Mouse (Mus musculus): ENCODE measurements at regions not wholly inside any gene's neighbourhood (a gene's known extent, or its start where the extent isn't known, plus 50 kb on each side); places are given as distances from the start of the nearest gene placed in this dataset.

DNA sequence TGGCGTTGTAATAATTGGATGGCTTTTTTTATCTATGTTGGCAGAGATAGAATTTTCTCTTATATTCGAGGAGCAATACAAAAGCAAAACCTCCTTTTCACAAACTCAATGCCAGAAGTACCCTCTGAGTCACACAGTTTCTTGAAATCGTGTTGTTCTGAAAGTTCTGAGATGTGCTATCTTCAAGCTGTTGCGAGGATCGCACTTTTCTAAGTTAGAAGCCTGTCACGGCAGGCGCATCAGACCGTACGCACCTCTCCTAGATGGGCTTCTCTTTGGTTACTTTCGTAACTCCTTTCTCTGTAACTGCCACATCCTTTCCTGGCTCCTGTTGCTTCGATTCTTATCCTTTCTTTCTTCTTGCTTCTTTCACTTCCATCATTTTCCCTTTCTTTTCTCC lies 271.2 kb upstream of the Arrdc3 start:
- Histone ChIP-seq H3K4me1 (ENCODE audit: control insufficient read depth, insufficient read depth, low read depth, low read length) (no peaks in the 10 kb centered on the region), H3K36me3 (ENCODE audit: control insufficient read depth, insufficient read depth, low read length) (no peaks in the 10 kb centered on the region), H3K4me3 (ENCODE audit: low read length) (no peak overlapping the region), H3K9ac (ENCODE audit: low read depth, low read length) (no peak overlapping the region), H3K27me3 (replicated peaks; ENCODE audit: control insufficient read depth, insufficient read depth, low read length) (no peaks in the 10 kb centered on the region), H3K4me2 (ENCODE audit: low read length) (no peak overlapping the region), H3K27ac (ENCODE audit: low read depth, low read length) (no peak overlapping the region), H3K9me3 (ENCODE audit: control insufficient read depth, low read length) (no peaks in the 10 kb centered on the region)
- ATAC-seq: no peak
- 87% methylated on average over 11 of the region's 11 CpGs for WGBS

DNA sequence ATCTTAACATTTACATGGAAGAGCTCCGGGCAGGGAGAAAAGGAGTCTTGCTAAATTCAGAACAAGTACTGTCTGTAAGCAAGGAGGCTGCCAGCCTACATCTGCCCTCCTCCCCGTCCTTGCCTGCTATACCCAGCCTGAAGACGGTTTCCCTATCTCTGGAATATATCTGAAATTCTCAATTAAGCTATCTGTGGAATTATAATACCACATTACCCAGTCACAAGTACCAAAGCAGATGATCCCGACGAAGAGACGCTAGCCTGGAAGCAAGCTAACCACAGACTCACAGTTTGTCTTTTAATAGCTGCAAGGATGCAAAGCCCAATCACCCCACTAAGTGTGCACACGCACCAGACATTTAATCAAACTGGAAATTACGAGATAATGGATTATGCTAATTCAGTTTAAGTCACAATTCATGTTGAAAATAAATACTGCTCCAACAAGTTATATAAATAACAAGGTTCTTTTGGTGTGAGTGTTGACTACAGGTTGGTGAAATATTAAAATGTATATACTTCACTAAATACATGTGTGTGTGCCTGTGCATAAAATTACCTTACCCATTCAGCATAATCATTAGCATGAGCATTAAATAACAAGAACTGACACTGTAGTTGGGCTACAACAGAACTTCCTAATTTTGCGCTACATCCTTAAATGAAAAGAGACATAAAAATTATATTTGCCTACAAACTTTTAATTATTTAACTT lies 269.9 kb upstream of the Arrdc3 start:
- ATAC-seq: peak; percentile 67; the same call in 1 of the 2 replicates
- Histone ChIP-seq H3K4me2 (ENCODE audit: low read length) (peak overlapping the region; percentile 31), H3K27ac (ENCODE audit: low read depth, low read length) (no peak overlapping the region), H3K27me3 (replicated peaks; ENCODE audit: control insufficient read depth, insufficient read depth, low read length) (no peaks in the 10 kb centered on the region), H3K9ac (ENCODE audit: low read depth, low read length) (no peak overlapping the region), H3K36me3 (ENCODE audit: control insufficient read depth, insufficient read depth, low read length) (no peaks in the 10 kb centered on the region), H3K4me1 (ENCODE audit: control insufficient read depth, insufficient read depth, low read depth, low read length) (no peaks in the 10 kb centered on the region), H3K9me3 (ENCODE audit: control insufficient read depth, low read length) (no peaks in the 10 kb centered on the region), H3K4me3 (ENCODE audit: low read length) (no peak overlapping the region)
- 51% methylated on average over 9 of the region's 9 CpGs for WGBS

DNA sequence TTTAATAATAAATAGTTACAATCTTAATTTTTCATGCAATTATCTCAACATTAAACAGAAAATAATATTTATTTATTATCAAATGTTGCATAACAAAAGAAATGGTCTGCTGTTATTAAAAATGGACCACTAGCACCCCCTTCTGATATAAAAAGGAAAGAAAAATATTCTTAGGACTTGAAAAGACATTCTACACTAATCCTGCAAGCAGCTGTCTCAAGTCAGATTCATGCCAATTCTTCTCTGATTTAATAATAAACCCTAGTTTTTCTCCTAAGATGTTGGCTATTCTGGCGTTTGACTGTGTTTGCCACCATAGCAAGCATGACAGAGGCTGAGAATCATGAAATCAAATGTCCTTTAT lies 269.3 kb upstream of the Arrdc3 start:
- Histone ChIP-seq H3K4me1 (ENCODE audit: control insufficient read depth, insufficient read depth, low read depth, low read length) (no peaks in the 10 kb centered on the region), H3K36me3 (ENCODE audit: control insufficient read depth, insufficient read depth, low read length) (no peaks in the 10 kb centered on the region), H3K4me3 (ENCODE audit: low read length) (no peak overlapping the region), H3K27me3 (replicated peaks; ENCODE audit: control insufficient read depth, insufficient read depth, low read length) (no peaks in the 10 kb centered on the region), H3K4me2 (ENCODE audit: low read length) (no peak overlapping the region), H3K27ac (ENCODE audit: low read depth, low read length) (no peak overlapping the region), H3K9ac (ENCODE audit: low read depth, low read length) (no peak overlapping the region), H3K9me3 (ENCODE audit: control insufficient read depth, low read length) (no peaks in the 10 kb centered on the region)
- ATAC-seq: no peak
- 45% methylated on average over 1 of the region's 1 CpGs for WGBS

DNA sequence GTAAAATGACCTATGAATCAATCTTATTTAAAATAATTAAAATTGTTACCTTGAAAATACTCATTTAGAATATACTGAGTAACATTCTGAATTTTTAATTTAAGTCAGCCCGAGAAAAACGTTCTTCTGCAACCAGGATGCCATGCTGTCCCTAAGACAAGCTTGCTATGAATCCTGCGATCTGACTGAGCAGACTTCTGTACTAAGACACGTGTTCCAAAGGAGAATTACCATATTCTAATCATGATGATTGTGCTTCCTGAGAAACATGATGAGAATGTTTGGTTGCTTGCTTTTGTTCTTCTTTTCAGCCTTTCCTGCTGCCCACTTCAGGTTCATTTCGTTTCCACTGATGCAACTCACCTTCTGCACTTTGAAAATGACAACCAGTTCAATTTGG lies 268.2 kb upstream of the Arrdc3 start:
- H3K9me3 ChIP-seq (ENCODE audit: control insufficient read depth, low read length): no peaks in the 10 kb centered on the region
- H3K4me3 ChIP-seq (ENCODE audit: low read length): no peak overlapping the region
- no peak overlapping the region for H3K27ac ChIP-seq (ENCODE audit: low read depth, low read length)
- no peaks in the 10 kb centered on the region for H3K4me1 ChIP-seq (ENCODE audit: control insufficient read depth, insufficient read depth, low read depth, low read length)
- ATAC-seq: no peak; the same call in 1 of the 2 replicates
- no peaks in the 10 kb centered on the region for H3K27me3 ChIP-seq (replicated peaks; ENCODE audit: control insufficient read depth, insufficient read depth, low read length)
- H3K36me3 ChIP-seq (ENCODE audit: control insufficient read depth, insufficient read depth, low read length): no peaks in the 10 kb centered on the region
- 51% methylated on average over 5 of the region's 5 CpGs for whole genome bisulfite sequencing
- no peak overlapping the region for H3K4me2 ChIP-seq (ENCODE audit: low read length)
- no peak overlapping the region for H3K9ac ChIP-seq (ENCODE audit: low read depth, low read length)

DNA sequence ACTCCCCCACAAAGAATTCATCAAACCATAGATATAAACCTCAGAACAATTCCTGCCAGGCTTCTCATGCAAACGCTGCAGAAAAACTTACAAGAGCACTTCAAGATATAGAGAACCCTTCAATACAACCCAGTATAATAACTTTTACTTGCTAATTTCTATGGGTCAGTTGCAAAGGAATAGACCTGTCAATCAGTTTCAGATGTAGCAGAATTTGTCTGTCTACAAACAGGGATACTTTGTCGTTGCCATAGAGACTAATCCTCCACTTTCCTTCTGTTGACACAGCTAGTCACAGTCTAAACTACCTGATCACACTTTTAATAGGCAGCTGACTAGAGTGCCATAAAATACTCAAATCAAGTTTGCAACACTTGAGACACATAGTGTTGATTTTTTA lies 260.2 kb upstream of the Arrdc3 start:
- WGBS: 11% methylated on average over 2 of the region's 2 CpGs
- H3K27me3 ChIP-seq (replicated peaks; ENCODE audit: control insufficient read depth, insufficient read depth, low read length): no peaks in the 10 kb centered on the region
- ATAC-seq: peak; percentile 65
- no peaks in the 10 kb centered on the region for H3K36me3 ChIP-seq (ENCODE audit: control insufficient read depth, insufficient read depth, low read length)
- H3K9me3 ChIP-seq (ENCODE audit: control insufficient read depth, low read length): no peaks in the 10 kb centered on the region
- no peak overlapping the region for H3K4me2 ChIP-seq (ENCODE audit: low read length)
- H3K27ac ChIP-seq (ENCODE audit: low read depth, low read length): no peak overlapping the region
- H3K4me3 ChIP-seq (ENCODE audit: low read length): no peak overlapping the region
- no peaks in the 10 kb centered on the region for H3K4me1 ChIP-seq (ENCODE audit: control insufficient read depth, insufficient read depth, low read depth, low read length)
- no peak overlapping the region for H3K9ac ChIP-seq (ENCODE audit: low read depth, low read length)

DNA sequence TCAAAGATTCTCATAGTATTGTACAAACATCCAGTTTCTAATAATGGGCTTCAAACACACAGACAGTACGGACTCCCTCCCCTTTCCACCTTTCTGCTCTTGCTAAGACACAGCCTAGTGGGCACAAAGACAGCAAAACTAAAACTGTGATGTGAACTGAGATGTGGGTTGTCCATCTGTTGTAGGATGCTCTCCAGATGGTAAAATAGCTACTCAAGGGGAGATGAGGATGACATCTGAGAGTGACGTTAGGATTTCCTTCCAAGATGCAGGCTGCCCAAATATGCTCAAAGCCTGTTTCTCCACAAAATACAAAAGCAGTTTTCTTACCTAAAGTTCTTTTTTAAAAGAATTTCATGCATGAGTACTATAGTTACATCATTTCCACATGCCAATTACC lies 241.8 kb upstream of the Arrdc3 start:
- Histone ChIP-seq H3K27ac (ENCODE audit: low read depth, low read length) (no peak overlapping the region), H3K9ac (ENCODE audit: low read depth, low read length) (no peak overlapping the region), H3K4me2 (ENCODE audit: low read length) (no peak overlapping the region), H3K36me3 (ENCODE audit: control insufficient read depth, insufficient read depth, low read length) (no peaks in the 10 kb centered on the region), H3K4me1 (ENCODE audit: control insufficient read depth, insufficient read depth, low read depth, low read length) (no peaks in the 10 kb centered on the region), H3K4me3 (ENCODE audit: low read length) (no peak overlapping the region), H3K9me3 (ENCODE audit: control insufficient read depth, low read length) (no peaks in the 10 kb centered on the region), H3K27me3 (replicated peaks; ENCODE audit: control insufficient read depth, insufficient read depth, low read length) (no peaks in the 10 kb centered on the region)
- ATAC-seq: no peak
- WGBS: 68% methylated on average over 2 of the region's 2 CpGs

DNA sequence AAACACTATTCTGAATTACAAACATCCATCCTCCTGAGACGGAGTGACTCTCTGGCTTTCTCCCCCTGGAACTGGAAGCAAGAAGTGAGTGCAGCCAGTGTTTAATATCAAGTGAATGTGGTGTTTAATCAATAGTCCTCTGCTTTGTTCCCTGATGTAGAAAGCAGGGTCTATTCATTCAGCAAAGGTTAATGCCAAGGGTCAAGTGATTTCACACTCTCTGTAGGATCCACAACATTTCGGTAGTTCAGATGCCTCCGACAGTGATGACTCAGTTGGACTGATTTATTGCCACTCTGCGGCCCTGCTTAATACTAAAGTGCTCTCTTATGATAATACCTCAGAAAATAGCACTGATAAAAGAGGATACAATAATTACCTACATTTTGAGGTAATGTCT lies 235.6 kb upstream of the Arrdc3 start:
- Histone ChIP-seq H3K9ac (ENCODE audit: low read depth, low read length) (no peak overlapping the region), H3K36me3 (ENCODE audit: control insufficient read depth, insufficient read depth, low read length) (no peaks in the 10 kb centered on the region), H3K27me3 (replicated peaks; ENCODE audit: control insufficient read depth, insufficient read depth, low read length) (no peaks in the 10 kb centered on the region), H3K9me3 (ENCODE audit: control insufficient read depth, low read length) (no peaks in the 10 kb centered on the region), H3K27ac (ENCODE audit: low read depth, low read length) (no peak overlapping the region), H3K4me2 (ENCODE audit: low read length) (no peak overlapping the region), H3K4me1 (ENCODE audit: control insufficient read depth, insufficient read depth, low read depth, low read length) (no peaks in the 10 kb centered on the region), H3K4me3 (ENCODE audit: low read length) (no peak overlapping the region)
- WGBS: 18% methylated on average over 4 of the region's 4 CpGs
- ATAC-seq: no peak

DNA sequence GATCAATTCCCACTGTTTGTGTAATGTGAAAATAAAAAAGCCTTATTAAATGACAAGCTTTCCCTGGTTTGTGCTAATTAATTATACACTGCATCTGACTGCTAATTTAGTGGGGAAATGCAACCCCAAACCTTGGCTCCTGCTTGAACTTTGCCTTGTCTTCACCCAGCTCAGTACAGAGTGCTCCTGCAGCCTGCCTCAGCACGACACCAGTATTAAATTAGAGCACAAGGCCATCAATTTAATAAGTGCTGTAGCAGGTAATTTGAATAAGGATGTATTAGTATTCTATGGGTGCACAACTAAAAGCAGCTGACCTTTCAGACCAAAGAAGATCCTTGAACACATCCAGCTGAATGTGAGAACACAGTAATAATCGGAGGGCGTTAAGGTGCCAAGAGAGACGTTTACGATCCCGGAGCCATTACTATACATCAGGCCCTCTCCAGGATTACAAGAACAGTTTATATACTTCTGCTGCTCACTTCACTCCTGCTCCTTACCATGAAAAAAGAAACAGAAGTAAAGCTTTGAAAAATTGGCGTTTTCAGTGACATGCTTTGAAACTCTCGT lies 230.1 kb upstream of the Arrdc3 start:
- H3K4me1 ChIP-seq (ENCODE audit: control insufficient read depth, insufficient read depth, low read depth, low read length): no peaks in the 10 kb centered on the region
- 56% methylated on average over 8 of the region's 8 CpGs for WGBS
- no peaks in the 10 kb centered on the region for H3K9me3 ChIP-seq (ENCODE audit: control insufficient read depth, low read length)
- H3K27me3 ChIP-seq (replicated peaks; ENCODE audit: control insufficient read depth, insufficient read depth, low read length): no peaks in the 10 kb centered on the region
- H3K27ac ChIP-seq (ENCODE audit: low read depth, low read length): no peak overlapping the region
- H3K4me2 ChIP-seq (ENCODE audit: low read length): no peak overlapping the region
- H3K4me3 ChIP-seq (ENCODE audit: low read length): no peak overlapping the region
- no peak overlapping the region for H3K9ac ChIP-seq (ENCODE audit: low read depth, low read length)
- peak; percentile 56; the same call in 1 of the 2 replicates for ATAC-seq
- no peaks in the 10 kb centered on the region for H3K36me3 ChIP-seq (ENCODE audit: control insufficient read depth, insufficient read depth, low read length)

DNA sequence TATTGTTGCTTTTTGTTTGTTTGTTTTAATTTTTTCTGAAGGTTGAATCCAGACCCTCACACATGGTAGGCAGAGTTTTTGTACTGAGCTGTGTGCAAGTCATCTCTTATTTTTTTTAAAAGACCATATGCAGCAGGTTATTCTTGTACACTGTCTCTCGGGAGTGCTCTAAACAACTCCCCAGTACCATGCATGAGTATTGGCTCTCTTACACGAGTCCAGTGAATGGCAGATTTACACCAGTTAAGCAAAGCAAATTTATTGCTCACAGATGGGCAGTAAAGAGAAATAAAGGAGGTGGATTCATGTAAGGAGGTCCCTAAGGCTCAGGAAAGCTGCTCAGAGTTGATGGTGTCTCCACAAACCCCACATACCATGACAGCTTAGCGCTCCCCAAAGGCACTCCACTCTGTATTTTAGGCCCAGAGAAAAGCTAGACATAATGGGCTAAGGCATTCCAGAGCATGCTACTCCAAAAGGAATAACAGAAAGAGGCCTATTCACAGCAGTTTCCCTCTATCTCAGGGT lies 216.9 kb upstream of the Arrdc3 start:
- Histone ChIP-seq H3K9ac (ENCODE audit: low read depth, low read length) (no peak overlapping the region), H3K36me3 (ENCODE audit: control insufficient read depth, insufficient read depth, low read length) (no peaks in the 10 kb centered on the region), H3K4me1 (ENCODE audit: control insufficient read depth, insufficient read depth, low read depth, low read length) (no peaks in the 10 kb centered on the region), H3K9me3 (ENCODE audit: control insufficient read depth, low read length) (no peaks in the 10 kb centered on the region), H3K27me3 (replicated peaks; ENCODE audit: control insufficient read depth, insufficient read depth, low read length) (no peaks in the 10 kb centered on the region), H3K27ac (ENCODE audit: low read depth, low read length) (no peak overlapping the region), H3K4me3 (ENCODE audit: low read length) (no peak overlapping the region), H3K4me2 (ENCODE audit: low read length) (no peak overlapping the region)
- WGBS: 74% methylated on average over 3 of the region's 3 CpGs
- ATAC-seq: peak; percentile 40; the same call in 1 of the 2 replicates
